Mouse (Mus musculus) stomach, postnatal 0 days (tissue): ENCODE measurements around the gene Cyp4x1.

Experiments used
- CTCF ChIP-seq: IDR thresholded peaks from 2 replicates; pipeline ENCODE4 v1.5.1; 2016; ENCODE audit warnings: antibody characterized with exemption, low read depth, mild to moderate bottlenecking, moderate library complexity
- EP300 ChIP-seq: optimal IDR thresholded peaks from 2 replicates; pipeline ENCODE3; 2016; ENCODE audit warnings: antibody characterized with exemption

DNA sequence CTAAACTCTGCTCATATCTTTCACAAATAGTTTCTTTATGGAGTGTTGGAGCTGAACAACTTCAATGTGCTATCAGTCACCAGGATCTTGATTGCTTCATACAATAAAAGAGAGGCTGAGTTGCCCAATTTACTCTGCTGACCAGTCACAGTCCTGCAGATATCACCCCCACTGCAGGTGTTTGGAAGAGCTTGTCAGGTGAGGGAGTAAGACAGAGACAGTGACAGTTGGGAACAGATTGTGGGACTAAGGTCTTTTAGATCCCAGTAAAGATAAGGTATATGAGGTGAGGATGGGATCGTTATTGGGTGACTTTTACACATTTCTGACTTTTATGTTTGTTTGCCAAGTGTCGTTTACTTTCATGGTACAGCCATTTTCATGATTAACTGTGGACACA, 22.9 kb downstream of the Cyp4x1 start:
- TF ChIP-seq CTCF (no peak), EP300 (no peak)
